Mouse (Mus musculus) limb, embryonic 14.5 days (tissue): ENCODE data around the gene Lmbrd2. TPM values are rescaled to one million over a fixed set of nuclear protein-coding genes. Genes with fewer than 3 reads are reported as not detected.

Experiments
- ATAC-seq: fragments of 200-750 bp; cut with Nextera tagmentation; 2 replicates; pipeline ENCODE4 v1.8.0; 2017; ENCODE audit warnings: low read depth, moderate number of reproducible peaks, moderate TSS enrichment; ENCODE audit not compliant: low FRiP score
- DNase-seq: peaks from one replicate; pipeline ENCODE4 v3.0.0-alpha.2; 2015; ENCODE audit warnings: low spot score
- H3K27ac ChIP-seq: fragments of 300-500 bp; sonication (generic); replicated peaks from 2 replicates; pipeline ENCODE4 v1.5.1; 2014; ENCODE audit warnings: low read depth, mild to moderate bottlenecking, low read length, moderate library complexity, mixed read lengths
- H3K27me3 ChIP-seq: fragments of 300-500 bp; sonication (generic); 2 replicates; pipeline ENCODE4 v1.6.1; 2014; ENCODE audit warnings: low read length, mixed read lengths; ENCODE audit not compliant: control insufficient read depth, insufficient read depth
- H3K36me3 ChIP-seq: fragments of 300-500 bp; sonication (generic); 2 replicates; pipeline ENCODE4 v1.6.1; 2014; ENCODE audit warnings: mild to moderate bottlenecking, low read length, moderate library complexity, mixed read lengths; ENCODE audit not compliant: control insufficient read depth, insufficient read depth
- H3K4me1 ChIP-seq: fragments of 300-500 bp; sonication (generic); 2 replicates; pipeline ENCODE4 v1.6.1; 2014; ENCODE audit warnings: antibody characterized with exemption, low read length, mixed read lengths; ENCODE audit not compliant: control insufficient read depth, insufficient read depth
- H3K4me2 ChIP-seq: fragments of 300-500 bp; sonication (generic); replicated peaks from 2 replicates; pipeline ENCODE4 v1.6.1; 2014; ENCODE audit warnings: low read depth, mild to moderate bottlenecking, low read length, moderate library complexity; ENCODE audit not compliant: severe bottlenecking
- H3K4me3 ChIP-seq: fragments of 300-500 bp; sonication (generic); replicated peaks from 2 replicates; pipeline ENCODE4 v1.5.1; 2014; ENCODE audit warnings: low read length
- H3K9ac ChIP-seq: fragments of 300-500 bp; sonication (generic); 2 replicates; pipeline ENCODE4 v1.6.1; 2014; ENCODE audit warnings: mild to moderate bottlenecking, low read depth, low read length, moderate library complexity; ENCODE audit not compliant: severe bottlenecking
- H3K9me3 ChIP-seq: fragments of 300-500 bp; sonication (generic); 2 replicates; pipeline ENCODE4 v1.6.1; 2016; ENCODE audit warnings: low read length; ENCODE audit not compliant: control insufficient read depth
- POLR2A ChIP-seq: fragments of 200-500 bp; IDR thresholded peaks from 2 replicates; pipeline ENCODE4 v1.8.0; 2012; ENCODE audit warnings: inconsistent platforms, mild to moderate bottlenecking, moderate library complexity, borderline replicate concordance; ENCODE audit not compliant: insufficient read depth, insufficient read length; ENCODE audit errors: extremely low read depth
- WGBS: fragments of 180-500 bp; shearing (Covaris S2); extraction: QIAGEN DNeasy Blood & Tissue Kit; methylation state at CpG from one replicate; pipeline ENCODE4 v1.1.7; 2014; 5-methylcytosine and 5-hydroxymethylcytosine counted together
- polyA plus RNA-seq, 2 experiments: library from polyadenylated mRNA; depleted of rRNA in 1 of 2; stranded (reverse) in 1 of 2; unstranded in 1 of 2; fragments of >200 nt; fragmentation: Nextera tagmentation in 1 of 2; extraction: Ambion mirVana in 1 of 2; gene quantifications; 2 replicates each; pipeline versions ENCODE4 v1.2.1 to v1.2.3; 2012 to 2014

Gene Lmbrd2
- polyA plus RNA-seq, 2 experiments: 4.0 to 7.4 TPM

DNA sequence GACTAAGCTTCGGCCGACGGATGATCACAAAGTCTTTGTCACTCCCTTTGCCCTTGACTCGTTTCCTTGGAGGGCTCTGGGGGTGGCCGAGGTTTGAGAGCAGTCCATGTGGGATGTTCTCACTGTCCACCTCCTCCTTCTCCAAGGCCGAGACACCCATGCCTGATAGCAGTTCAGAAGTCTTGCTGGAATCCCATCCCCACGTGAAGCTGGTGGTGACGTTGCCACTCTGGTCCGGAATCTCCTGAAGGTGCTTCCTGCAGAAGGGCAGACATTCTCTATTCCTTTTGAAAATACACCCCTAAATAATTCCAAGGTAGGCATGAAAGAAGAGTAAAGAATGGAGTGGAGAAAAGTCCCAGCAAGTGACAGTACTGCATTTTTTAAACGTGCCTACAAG lies 903 bp upstream of the Lmbrd2 start:
- Histone ChIP-seq H3K36me3 (peaks cover 35% of the 10 kb centered on the region), H3K27me3 (no peaks in the 10 kb centered on the region), H3K4me1 (peaks cover 9% of the 10 kb centered on the region), H3K4me2 (peak overlapping the region; percentile 58), H3K27ac (no peak overlapping the region), H3K9ac (peak overlapping the region; percentile 58), H3K4me3 (peak overlapping the region; percentile 70), H3K9me3 (no peaks in the 10 kb centered on the region)
- TF ChIP-seq POLR2A: no peak
- no peak for DNase-seq
- no peak for ATAC-seq
- 26% methylated on average over 10 of the region's 10 CpGs for WGBS

DNA sequence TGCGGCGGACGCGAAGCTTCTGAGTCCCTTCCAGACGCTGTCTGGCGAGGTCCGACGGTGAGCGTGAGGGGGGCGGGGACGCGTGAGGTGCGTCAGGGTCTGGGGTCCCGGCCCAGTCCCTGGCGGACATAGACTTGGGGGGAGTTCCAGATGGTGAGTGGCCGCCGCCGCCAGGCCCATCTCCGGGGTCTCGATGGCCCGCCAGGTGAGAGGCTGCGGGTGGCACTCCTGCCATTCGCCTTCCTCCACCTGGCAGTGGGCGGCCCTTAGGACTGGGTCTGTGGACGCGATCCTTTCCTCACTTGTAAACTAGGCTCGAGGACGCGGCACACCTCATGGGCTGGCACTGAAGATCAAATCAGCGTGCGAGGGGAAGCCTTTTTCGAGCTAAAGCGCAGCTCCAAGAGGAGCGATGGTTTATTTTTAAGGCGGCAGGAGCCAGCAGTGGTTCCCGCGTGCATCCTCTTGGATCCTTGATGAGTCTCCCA lies 378 bp downstream of the Lmbrd2 start:
- H3K27ac ChIP-seq: peak overlapping the region; percentile 39
- H3K4me3 ChIP-seq: peak overlapping the region; percentile 70
- peaks cover 4% of the 10 kb centered on the region; the same call in 1 of the 2 replicates for H3K4me1 ChIP-seq
- H3K27me3 ChIP-seq: no peaks in the 10 kb centered on the region
- ATAC-seq (peak; percentile 81), DNase-seq (peak; percentile 20)
- H3K36me3 ChIP-seq: peaks cover 34% of the 10 kb centered on the region
- TF ChIP-seq POLR2A: no peak
- under 1% methylated on average over 29 of the region's 37 CpGs for WGBS
- H3K4me2 ChIP-seq: peak overlapping the region; percentile 87
- peak overlapping the region; percentile 74 for H3K9ac ChIP-seq
- H3K9me3 ChIP-seq: no peaks in the 10 kb centered on the region

DNA sequence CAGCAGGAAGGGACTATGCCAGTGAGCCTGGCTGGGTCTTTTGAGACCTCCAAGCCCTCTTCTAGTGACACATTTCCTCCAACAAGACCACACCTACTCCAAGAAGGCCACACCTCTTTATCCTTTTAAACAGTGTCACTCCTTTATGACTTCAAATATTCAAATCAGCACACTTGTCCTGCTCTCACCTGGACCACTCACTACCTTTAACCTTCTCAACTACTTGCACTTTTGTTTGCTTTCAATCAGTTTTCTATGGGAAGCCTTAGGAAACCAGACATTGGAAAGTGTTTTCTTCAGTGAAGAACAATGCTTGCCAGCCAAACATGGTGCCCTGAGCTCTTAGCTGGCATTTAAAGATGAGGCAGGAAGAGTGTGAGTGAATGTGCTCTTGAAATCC lies 15.0 kb downstream of the Lmbrd2 start, which contains the start of gene Skp2:
TSS of gene Skp2 (minus strand) at position 101 of the 400 bp plus-strand sequence.
- H3K4me2 ChIP-seq: no peak within 1 kb of the TSS
- H3K27ac ChIP-seq: no peak within 1 kb of the TSS
- H3K27me3 ChIP-seq: no peaks in the 10 kb centered on the region
- no peaks in the 10 kb centered on the region for H3K9me3 ChIP-seq
- H3K36me3 ChIP-seq: peaks cover 51% of the 10 kb centered on the region
- ATAC-seq (no peak), DNase-seq (no peak)
- TF ChIP-seq POLR2A: no peak
- H3K4me1 ChIP-seq: no peaks in the 10 kb centered on the region
- no peak within 1 kb of the TSS for H3K4me3 ChIP-seq
- no peak within 1 kb of the TSS for H3K9ac ChIP-seq

- Histone ChIP-seq H3K4me3 (no peak overlapping the region), H3K27me3 (no peaks in the 10 kb centered on the region), H3K4me1 (no peaks in the 10 kb centered on the region), H3K4me2 (no peak overlapping the region), H3K9me3 (no peaks in the 10 kb centered on the region), H3K27ac (no peak overlapping the region), H3K36me3 (peaks cover 22% of the 10 kb centered on the region), H3K9ac (no peak overlapping the region)
- ATAC-seq (no peak), DNase-seq (no peak)
- no peak for TF ChIP-seq POLR2A
- WGBS: 73% methylated on average over 4 of the region's 4 CpGs
Measured at GRCm38 (mm10) chr15:9162557-9163070, 22.3 kb downstream of the Lmbrd2 start.

DNA sequence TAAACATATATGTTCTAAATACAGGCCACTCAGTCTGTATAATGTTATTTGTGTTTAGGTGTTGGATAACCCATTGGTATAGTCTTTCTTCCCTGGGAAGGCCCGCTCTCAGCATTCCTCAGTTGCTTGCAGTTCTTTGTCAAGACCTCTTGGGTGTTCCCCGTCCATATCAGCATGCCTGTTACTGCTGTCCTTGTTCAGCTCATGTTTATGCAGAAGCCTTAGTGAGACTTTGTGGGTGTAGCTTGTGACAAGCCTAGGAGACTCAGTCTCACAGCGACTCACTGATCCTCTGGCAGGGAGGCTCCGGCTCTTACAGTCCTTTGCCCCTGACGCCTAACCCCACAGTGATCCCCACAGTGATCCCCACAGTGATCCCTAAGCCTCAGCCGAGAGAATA lies 23.8 kb downstream of the Lmbrd2 start:
- DNase-seq (no peak), ATAC-seq (no peak)
- H3K4me3 ChIP-seq: no peak overlapping the region
- no peak overlapping the region for H3K4me2 ChIP-seq
- H3K4me1 ChIP-seq: no peaks in the 10 kb centered on the region
- TF ChIP-seq POLR2A: no peak
- no peaks in the 10 kb centered on the region for H3K27me3 ChIP-seq
- no peak overlapping the region for H3K27ac ChIP-seq
- H3K9me3 ChIP-seq: no peaks in the 10 kb centered on the region
- no peak overlapping the region for H3K9ac ChIP-seq
- H3K36me3 ChIP-seq: peaks cover 30% of the 10 kb centered on the region
- WGBS: 70% methylated on average over 6 of the region's 6 CpGs
